Mouse (Mus musculus) kidney, embryonic 14.5 days (tissue): ENCODE data around the gene Bcl9l. TPM values are rescaled to one million over a fixed set of nuclear protein-coding genes. Genes with fewer than 3 reads are reported as not detected.

Experiments used
- ATAC-seq: fragments of 200-750 bp; cut with Nextera tagmentation; 2 replicates; pipeline ENCODE4 v1.8.0; 2017; ENCODE audit warnings: moderate number of reproducible peaks, mild to moderate bottlenecking, moderate TSS enrichment, moderate library complexity; ENCODE audit not compliant: low FRiP score, low TSS enrichment
- H3K27ac ChIP-seq: fragments of 300-500 bp; sonication (generic); 2 replicates; pipeline ENCODE4 v1.5.1; 2014; ENCODE audit warnings: low read depth, mild to moderate bottlenecking, low read length, moderate library complexity, mixed read lengths
- H3K27me3 ChIP-seq: fragments of 300-500 bp; sonication (generic); 2 replicates; pipeline ENCODE4 v1.6.1; 2014; ENCODE audit warnings: mild to moderate bottlenecking, low read length; ENCODE audit not compliant: control insufficient read depth, insufficient read depth
- H3K36me3 ChIP-seq: fragments of 300-500 bp; sonication (generic); 2 replicates; pipeline ENCODE4 v1.6.1; 2014; ENCODE audit warnings: low read length, mixed read lengths; ENCODE audit not compliant: control insufficient read depth, insufficient read depth
- H3K4me1 ChIP-seq: fragments of 300-500 bp; sonication (generic); 2 replicates; pipeline ENCODE4 v1.6.1; 2014; ENCODE audit warnings: low read length, mixed read lengths; ENCODE audit not compliant: control insufficient read depth, insufficient read depth
- H3K4me2 ChIP-seq: fragments of 300-500 bp; sonication (generic); replicated peaks from 2 replicates; pipeline ENCODE4 v1.6.1; 2014; ENCODE audit warnings: low read depth, mild to moderate bottlenecking, low read length
- H3K4me3 ChIP-seq: fragments of 300-500 bp; sonication (generic); 2 replicates; pipeline ENCODE4 v1.5.1; 2014; ENCODE audit warnings: mild to moderate bottlenecking, low read length
- H3K9ac ChIP-seq: fragments of 300-500 bp; sonication (generic); 2 replicates; pipeline ENCODE4 v1.6.1; 2014; ENCODE audit warnings: low read depth, mild to moderate bottlenecking, low read length, moderate library complexity
- H3K9me3 ChIP-seq: fragments of 300-500 bp; sonication (generic); 2 replicates; pipeline ENCODE4 v1.6.1; 2016; ENCODE audit warnings: low read length; ENCODE audit not compliant: control insufficient read depth
- WGBS: fragments of 180-500 bp; shearing (Covaris S2); extraction: QIAGEN DNeasy Blood & Tissue Kit; methylation state at CpG from one replicate; pipeline ENCODE4 v1.1.7; 2014; 5-methylcytosine and 5-hydroxymethylcytosine counted together
- polyA plus RNA-seq: library from polyadenylated mRNA; unstranded; fragments of >200 nt; fragmentation: Nextera tagmentation; extraction: Ambion mirVana; gene quantifications from 2 replicates; pipeline ENCODE4 v1.2.1, GENCODE M21; 2014

The Bcl9l gene
- polyA plus RNA-seq, 1 experiment from 2014 or later: 14.5 TPM

- ATAC-seq: no peak
- Histone ChIP-seq H3K4me1 (peaks cover 8% of the 10 kb centered on the region; the same call in 1 of the 2 replicates), H3K27ac (no peak overlapping the region), H3K9me3 (no peaks in the 10 kb centered on the region), H3K9ac (no peak overlapping the region), H3K36me3 (no peaks in the 10 kb centered on the region), H3K4me3 (no peak overlapping the region), H3K27me3 (no peaks in the 10 kb centered on the region), H3K4me2 (no peak overlapping the region)
- WGBS: 81% methylated on average over 4 of the region's 4 CpGs
These were observed 59.7 kb downstream of the Bcl9l start for GRCm38 (mm10) chr9:44542364-44542763.

- Histone ChIP-seq H3K4me3 (no peak overlapping the region), H3K4me2 (no peak overlapping the region), H3K27ac (no peak overlapping the region), H3K27me3 (no peaks in the 10 kb centered on the region), H3K36me3 (no peaks in the 10 kb centered on the region), H3K9me3 (no peaks in the 10 kb centered on the region), H3K9ac (no peak overlapping the region), H3K4me1 (no peaks in the 10 kb centered on the region)
- no peak for ATAC-seq
- WGBS: 81% methylated on average over 3 of the region's 3 CpGs
These were observed 62.4 kb downstream of the Bcl9l start for GRCm38 (mm10) chr9:44544986-44545385.

- no peaks in the 10 kb centered on the region for H3K27me3 ChIP-seq
- no peak overlapping the region for H3K4me3 ChIP-seq
- WGBS: 85% methylated on average over 8 of the region's 8 CpGs
- no peaks in the 10 kb centered on the region for H3K36me3 ChIP-seq
- H3K4me2 ChIP-seq: no peak overlapping the region
- H3K27ac ChIP-seq: no peak overlapping the region
- ATAC-seq: no peak
- no peak overlapping the region for H3K9ac ChIP-seq
- H3K4me1 ChIP-seq: no peaks in the 10 kb centered on the region
- no peaks in the 10 kb centered on the region for H3K9me3 ChIP-seq
These were observed 66.0 kb downstream of the Bcl9l start for GRCm38 (mm10) chr9:44548412-44549152.

GRCm38 (mm10) chr9:44551138-44551537 lies 68.5 kb downstream of the Bcl9l start:
- no peak for ATAC-seq
- no peaks in the 10 kb centered on the region for H3K36me3 ChIP-seq
- H3K4me2 ChIP-seq: no peak overlapping the region
- no peaks in the 10 kb centered on the region for H3K27me3 ChIP-seq
- no peak overlapping the region for H3K4me3 ChIP-seq
- H3K27ac ChIP-seq: no peak overlapping the region
- H3K9ac ChIP-seq: no peak overlapping the region
- 89% methylated on average over 10 of the region's 10 CpGs for WGBS
- H3K9me3 ChIP-seq: no peaks in the 10 kb centered on the region
- H3K4me1 ChIP-seq: no peaks in the 10 kb centered on the region

- 80% methylated on average over 8 of the region's 8 CpGs for WGBS
- no peaks in the 10 kb centered on the region for H3K9me3 ChIP-seq
- no peak for ATAC-seq
- no peak overlapping the region for H3K4me2 ChIP-seq
- no peak overlapping the region for H3K9ac ChIP-seq
- H3K27ac ChIP-seq: no peak overlapping the region
- no peaks in the 10 kb centered on the region for H3K27me3 ChIP-seq
- H3K36me3 ChIP-seq: no peaks in the 10 kb centered on the region
- H3K4me3 ChIP-seq: no peak overlapping the region
- H3K4me1 ChIP-seq: no peaks in the 10 kb centered on the region
These were observed 69.5 kb downstream of the Bcl9l start for GRCm38 (mm10) chr9:44552161-44552560.

Other genes starting within 250 kb of the Bcl9l start
- 14.8 and 27.9 TPM in 2 replicates for gene Cbl, start 248.8 kb upstream of the Bcl9l start, polyA plus RNA-seq
- gene Ccdc153, start 242.1 kb upstream of the Bcl9l start, polyA plus RNA-seq: not detected in 2 replicates
- 1.9 and 4.2 TPM in 2 replicates for gene Pdzd3, start 231.4 kb upstream of the Bcl9l start, polyA plus RNA-seq
- 3.2 and 5.6 TPM in 2 replicates for gene Nlrx1, start 214.2 kb upstream of the Bcl9l start, polyA plus RNA-seq
- gene Abcg4, start 194.2 kb upstream of the Bcl9l start, polyA plus RNA-seq: 1.5 and 2.7 TPM in 2 replicates
- 15.9 and 24.5 TPM in 2 replicates for gene Hinfp, start 177.2 kb upstream of the Bcl9l start, polyA plus RNA-seq
- gene C2cd2l, start 162.5 kb upstream of the Bcl9l start, polyA plus RNA-seq: 6.7 and 7.6 TPM in 2 replicates
- gene Dpagt1, start 156.8 kb upstream of the Bcl9l start, polyA plus RNA-seq: 49.6 and 51.9 TPM in 2 replicates
- gene H2afx, start 148.1 kb upstream of the Bcl9l start, polyA plus RNA-seq: 413 and 421 TPM in 2 replicates
- gene Hmbs, start 138.6 kb upstream of the Bcl9l start, polyA plus RNA-seq: 123 and 136 TPM in 2 replicates
- gene Vps11, start 121.2 kb upstream of the Bcl9l start, polyA plus RNA-seq: 18.0 and 28.1 TPM in 2 replicates
- gene Hyou1, start 103.3 kb upstream of the Bcl9l start, polyA plus RNA-seq: 23.2 and 45.2 TPM in 2 replicates
- 29.9 and 37.8 TPM in 2 replicates for gene Slc37a4, start 86.0 kb upstream of the Bcl9l start, polyA plus RNA-seq
- gene Rps25, start 75.7 kb upstream of the Bcl9l start, polyA plus RNA-seq: 2,593 and 3,221 TPM in 2 replicates
- 143 and 162 TPM in 2 replicates for gene Trappc4, start 75.2 kb upstream of the Bcl9l start, polyA plus RNA-seq
- 26.7 and 28.3 TPM in 2 replicates for gene Ccdc84, start 64.3 kb upstream of the Bcl9l start, polyA plus RNA-seq
- not detected in 2 replicates for gene Foxr1, start 41.7 kb upstream of the Bcl9l start, polyA plus RNA-seq
- 0.30 and 0.39 TPM in 2 replicates for gene Upk2, start 27.8 kb upstream of the Bcl9l start, polyA plus RNA-seq
- gene Cxcr5, start 79.1 kb downstream of the Bcl9l start, polyA plus RNA-seq: not detected in 2 replicates
- gene Ddx6, start 122.1 kb downstream of the Bcl9l start, polyA plus RNA-seq: 28.2 and 29.1 TPM in 2 replicates
- not detected in 2 replicates for gene Treh, start 190.4 kb downstream of the Bcl9l start, polyA plus RNA-seq